Mouse (Mus musculus) midbrain, embryonic 16.5 days (tissue): ENCODE data around the gene Usp53. TPM values are rescaled to one million over a fixed set of nuclear protein-coding genes. Genes with fewer than 3 reads are reported as not detected.

ENCODE experiments used
- microRNA-seq: library from miRNA; unstranded; fragments of <30 nt; microRNA quantifications from one replicate; pipeline ENCODE4, GENCODE M21; 2017
- polyA plus RNA-seq: library from polyadenylated mRNA; unstranded; fragments of >200 nt; fragmentation: Nextera tagmentation; extraction: Ambion mirVana; gene quantifications from 2 replicates; pipeline ENCODE4 v1.2.1, GENCODE M21; 2015

Usp53 gene
- polyA plus RNA-seq, 1 experiment from 2014 or later: 10.8 TPM

Small RNA genes within 50 kb of the gene (microRNA-seq; reads per million reads assigned to microRNA genes)
- not detected for gene Gm22066

Other genes starting within 250 kb of the Usp53 start
- not detected in 2 replicates for gene Fabp2, start 89.4 kb downstream of the Usp53 start, polyA plus RNA-seq
- gene Gm10959, start 65.2 kb downstream of the Usp53 start, polyA plus RNA-seq: not detected in 2 replicates
- gene 1810037I17Rik, start 60.3 kb downstream of the Usp53 start, polyA plus RNA-seq: 68.1 and 69.9 TPM in 2 replicates
- not detected in 2 replicates for gene Myoz2, start 50.5 kb upstream of the Usp53 start, polyA plus RNA-seq